Mouse (Mus musculus) kidney, embryonic 14.5 days (tissue): Measurements from ENCODE around the gene Mtr. TPM values are rescaled to one million over a fixed set of nuclear protein-coding genes. Genes with fewer than 3 reads are reported as not detected.

Experiments used
- ATAC-seq: fragments of 200-750 bp; cut with Nextera tagmentation; 2 replicates; pipeline ENCODE4 v1.8.0; 2017; ENCODE audit warnings: moderate number of reproducible peaks, mild to moderate bottlenecking, moderate TSS enrichment, moderate library complexity; ENCODE audit not compliant: low FRiP score, low TSS enrichment
- H3K27ac ChIP-seq: fragments of 300-500 bp; sonication (generic); 2 replicates; pipeline ENCODE4 v1.5.1; 2014; ENCODE audit warnings: low read depth, mild to moderate bottlenecking, low read length, moderate library complexity, mixed read lengths
- H3K27me3 ChIP-seq: fragments of 300-500 bp; sonication (generic); 2 replicates; pipeline ENCODE4 v1.6.1; 2014; ENCODE audit warnings: mild to moderate bottlenecking, low read length; ENCODE audit not compliant: control insufficient read depth, insufficient read depth
- H3K36me3 ChIP-seq: fragments of 300-500 bp; sonication (generic); 2 replicates; pipeline ENCODE4 v1.6.1; 2014; ENCODE audit warnings: low read length, mixed read lengths; ENCODE audit not compliant: control insufficient read depth, insufficient read depth
- H3K4me1 ChIP-seq: fragments of 300-500 bp; sonication (generic); 2 replicates; pipeline ENCODE4 v1.6.1; 2014; ENCODE audit warnings: low read length, mixed read lengths; ENCODE audit not compliant: control insufficient read depth, insufficient read depth
- H3K4me2 ChIP-seq: fragments of 300-500 bp; sonication (generic); replicated peaks from 2 replicates; pipeline ENCODE4 v1.6.1; 2014; ENCODE audit warnings: low read depth, mild to moderate bottlenecking, low read length
- H3K4me3 ChIP-seq: fragments of 300-500 bp; sonication (generic); 2 replicates; pipeline ENCODE4 v1.5.1; 2014; ENCODE audit warnings: mild to moderate bottlenecking, low read length
- H3K9ac ChIP-seq: fragments of 300-500 bp; sonication (generic); 2 replicates; pipeline ENCODE4 v1.6.1; 2014; ENCODE audit warnings: low read depth, mild to moderate bottlenecking, low read length, moderate library complexity
- H3K9me3 ChIP-seq: fragments of 300-500 bp; sonication (generic); 2 replicates; pipeline ENCODE4 v1.6.1; 2016; ENCODE audit warnings: low read length; ENCODE audit not compliant: control insufficient read depth
- WGBS: fragments of 180-500 bp; shearing (Covaris S2); extraction: QIAGEN DNeasy Blood & Tissue Kit; methylation state at CpG from one replicate; pipeline ENCODE4 v1.1.7; 2014; 5-methylcytosine and 5-hydroxymethylcytosine counted together
- polyA plus RNA-seq: library from polyadenylated mRNA; unstranded; fragments of >200 nt; fragmentation: Nextera tagmentation; extraction: Ambion mirVana; gene quantifications from 2 replicates; pipeline ENCODE4 v1.2.1, GENCODE M21; 2014

The Mtr gene
- 7.2 and 19.7 TPM in 2 replicates for polyA plus RNA-seq

DNA sequence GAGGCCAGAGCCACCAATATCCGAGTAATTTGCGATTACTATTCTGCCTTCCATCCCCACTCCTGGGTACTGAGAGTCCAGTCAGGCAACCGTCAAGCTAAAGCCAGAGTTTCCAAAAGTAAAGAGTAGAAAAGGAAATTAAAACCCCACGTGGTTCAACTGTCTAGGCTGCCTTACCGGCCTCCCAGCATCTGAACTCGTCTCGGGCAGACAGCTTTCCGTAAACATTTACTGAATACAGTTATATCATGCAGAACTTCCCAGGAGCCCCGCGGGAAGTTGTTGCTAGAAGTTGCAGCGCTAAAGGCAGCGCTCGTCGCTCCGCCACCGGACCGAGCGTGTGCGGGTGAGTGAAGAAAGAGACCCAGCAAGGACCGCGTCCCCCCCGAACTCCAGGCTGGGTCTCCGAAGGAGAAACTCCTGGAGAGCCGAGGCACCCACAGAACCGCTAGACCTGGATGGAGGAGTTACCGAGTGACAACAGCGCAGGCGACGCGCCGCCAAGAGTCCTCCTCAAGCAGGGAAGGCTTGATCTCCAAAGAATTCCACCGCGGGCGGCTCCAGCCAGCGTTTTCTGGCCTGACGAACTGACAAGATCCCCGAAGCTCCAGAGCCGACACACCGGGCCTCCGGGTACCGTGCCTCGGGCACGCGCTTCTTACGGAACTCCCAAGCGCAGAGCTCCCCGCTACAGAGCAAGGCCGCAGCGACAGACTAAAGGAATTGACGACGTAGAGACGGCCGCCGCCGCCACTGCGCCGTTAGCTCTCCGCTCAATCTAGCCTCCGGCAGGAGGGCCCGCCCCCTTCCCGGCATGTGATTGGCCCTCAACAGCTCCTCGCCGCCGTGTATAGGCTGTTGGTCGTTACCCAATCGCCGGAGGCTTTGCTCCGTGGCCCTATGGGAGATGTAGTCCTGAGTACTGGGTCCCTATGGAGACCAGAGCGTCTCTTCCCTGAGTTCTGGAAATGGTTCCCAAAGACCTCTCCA, at the start of gene Mtr:
Gene Mtr, minus strand, starts transcription at position 723 of the 990 bp plus-strand sequence.
- Histone ChIP-seq H3K4me2 (peak within 1 kb of the TSS; percentile 69), H3K9ac (peak within 1 kb of the TSS; percentile 71), H3K9me3 (no peaks in the 10 kb centered on the region), H3K36me3 (peaks cover 10% of the 10 kb centered on the region; the same call in 1 of the 2 replicates), H3K27me3 (no peaks in the 10 kb centered on the region), H3K4me1 (peaks cover 8% of the 10 kb centered on the region; the same call in 1 of the 2 replicates), H3K27ac (peak within 1 kb of the TSS; percentile 93), H3K4me3 (peak within 1 kb of the TSS; percentile 66)
- under 1% methylated on average over 69 of the region's 69 CpGs for WGBS
- ATAC-seq: peak; percentile 100

DNA sequence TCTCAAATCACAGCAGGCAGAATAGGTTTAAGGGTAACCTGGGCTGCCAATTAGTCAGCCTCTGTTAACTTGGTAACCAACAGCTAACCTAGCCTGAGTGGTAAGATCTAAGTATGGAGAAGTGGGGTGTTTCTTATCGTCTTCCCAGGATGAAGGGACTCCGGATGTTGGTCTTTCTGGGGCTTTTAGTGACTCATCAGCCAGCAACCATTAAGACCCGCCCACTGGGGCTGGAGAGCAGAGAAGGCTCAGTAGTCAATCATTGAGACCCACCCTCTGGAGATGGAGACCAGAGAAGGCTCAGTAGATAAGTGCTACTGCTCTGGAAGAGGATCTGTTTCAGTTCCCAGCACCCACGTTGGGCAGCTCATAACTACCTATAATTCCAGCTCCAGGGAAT, 49.4 kb upstream of the Mtr start:
- H3K9me3 ChIP-seq: no peaks in the 10 kb centered on the region
- H3K27ac ChIP-seq: no peak overlapping the region
- no peaks in the 10 kb centered on the region for H3K36me3 ChIP-seq
- 74% methylated on average over 4 of the region's 4 CpGs for WGBS
- H3K27me3 ChIP-seq: no peaks in the 10 kb centered on the region
- H3K4me1 ChIP-seq: no peaks in the 10 kb centered on the region
- no peak overlapping the region for H3K9ac ChIP-seq
- no peak overlapping the region for H3K4me2 ChIP-seq
- no peak overlapping the region for H3K4me3 ChIP-seq
- no peak for ATAC-seq

DNA sequence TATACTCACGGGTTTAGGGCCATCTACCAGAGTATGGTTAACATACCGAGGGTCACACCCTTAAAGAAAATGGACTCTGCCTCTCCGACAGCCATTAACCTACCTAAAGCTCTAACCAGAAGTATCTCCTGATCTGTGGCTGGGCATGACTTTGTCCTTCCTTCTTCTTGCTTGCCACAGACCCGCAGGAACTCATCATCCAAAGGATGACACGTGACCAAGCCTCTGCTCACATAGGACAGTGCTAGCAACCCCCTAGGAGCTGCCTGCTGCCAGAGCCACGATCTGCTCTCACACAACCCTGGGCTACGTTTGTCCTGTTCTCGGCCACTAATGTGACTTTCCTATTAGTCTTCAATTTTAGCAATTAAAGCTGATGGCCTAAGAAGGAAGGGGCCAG, 47.6 kb upstream of the Mtr start:
- WGBS: 89% methylated on average over 8 of the region's 8 CpGs

DNA sequence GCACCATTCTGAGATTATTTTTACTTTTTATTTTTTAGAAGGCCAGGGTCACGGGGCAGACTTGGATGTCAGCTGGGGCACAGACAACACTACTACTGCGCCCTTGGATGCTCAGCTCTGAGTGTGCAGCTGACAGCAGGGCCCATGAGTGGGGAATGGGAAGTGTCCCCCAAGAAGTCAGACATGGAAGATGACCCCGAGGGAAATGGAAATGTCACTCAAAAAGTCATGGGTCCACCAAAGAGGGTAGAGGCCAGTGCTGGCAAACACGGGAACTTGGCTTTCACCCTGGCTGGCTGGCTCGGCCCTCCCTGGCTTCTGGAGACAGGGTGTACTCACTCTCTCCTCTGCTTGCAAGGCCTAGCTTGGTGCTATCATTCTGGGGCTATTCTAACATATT, 47.1 kb upstream of the Mtr start:
- Histone ChIP-seq H3K4me2 (no peak overlapping the region), H3K9ac (no peak overlapping the region), H3K4me3 (no peak overlapping the region), H3K9me3 (no peaks in the 10 kb centered on the region), H3K27me3 (no peaks in the 10 kb centered on the region), H3K4me1 (no peaks in the 10 kb centered on the region), H3K36me3 (no peaks in the 10 kb centered on the region), H3K27ac (no peak overlapping the region)
- WGBS: 90% methylated on average over 5 of the region's 5 CpGs
- ATAC-seq: no peak

More for the DNA sequence above, 47.6 kb upstream of the Mtr start:
- Histone ChIP-seq H3K27me3 (no peaks in the 10 kb centered on the region), H3K9ac (no peak overlapping the region), H3K27ac (no peak overlapping the region), H3K4me3 (no peak overlapping the region), H3K9me3 (no peaks in the 10 kb centered on the region), H3K4me1 (no peaks in the 10 kb centered on the region), H3K36me3 (no peaks in the 10 kb centered on the region), H3K4me2 (no peak overlapping the region)
- ATAC-seq: no peak

GRCm38 (mm10) chr13:12297777-12298176, 39.9 kb upstream of the Mtr start:
- ATAC-seq: no peak
- H3K9me3 ChIP-seq: no peaks in the 10 kb centered on the region

GRCm38 (mm10) chr13:12296701-12297100, 38.8 kb upstream of the Mtr start:
- H3K4me3 ChIP-seq: no peak overlapping the region
- no peaks in the 10 kb centered on the region for H3K9me3 ChIP-seq
- H3K36me3 ChIP-seq: no peaks in the 10 kb centered on the region
- no peak overlapping the region for H3K9ac ChIP-seq
- no peak for ATAC-seq
- no peaks in the 10 kb centered on the region for H3K27me3 ChIP-seq
- no peaks in the 10 kb centered on the region for H3K4me1 ChIP-seq
- H3K4me2 ChIP-seq: no peak overlapping the region
- WGBS: 83% methylated on average over 3 of the region's 3 CpGs
- no peak overlapping the region for H3K27ac ChIP-seq

More at GRCm38 (mm10) chr13:12297777-12298176, 39.9 kb upstream of the Mtr start:
- no peaks in the 10 kb centered on the region for H3K27me3 ChIP-seq
- 73% methylated on average over 6 of the region's 6 CpGs for WGBS
- H3K27ac ChIP-seq: no peak overlapping the region
- no peaks in the 10 kb centered on the region for H3K36me3 ChIP-seq
- H3K4me3 ChIP-seq: no peak overlapping the region
- H3K4me1 ChIP-seq: no peaks in the 10 kb centered on the region
- no peak overlapping the region for H3K4me2 ChIP-seq
- H3K9ac ChIP-seq: no peak overlapping the region

GRCm38 (mm10) chr13:12293810-12294209, 35.9 kb upstream of the Mtr start:
- Histone ChIP-seq H3K9ac (no peak overlapping the region), H3K36me3 (no peaks in the 10 kb centered on the region), H3K4me1 (no peaks in the 10 kb centered on the region), H3K9me3 (no peaks in the 10 kb centered on the region), H3K27me3 (no peaks in the 10 kb centered on the region), H3K4me2 (no peak overlapping the region), H3K4me3 (no peak overlapping the region), H3K27ac (no peak overlapping the region)
- WGBS: 97% methylated on average over 7 of the region's 7 CpGs
- no peak for ATAC-seq

- no peak overlapping the region for H3K4me2 ChIP-seq
- no peaks in the 10 kb centered on the region for H3K27me3 ChIP-seq
- WGBS: 93% methylated on average over 7 of the region's 7 CpGs
- H3K9ac ChIP-seq: no peak overlapping the region
- H3K27ac ChIP-seq: no peak overlapping the region
- ATAC-seq: no peak
- no peaks in the 10 kb centered on the region for H3K4me1 ChIP-seq
- no peaks in the 10 kb centered on the region for H3K9me3 ChIP-seq
- no peaks in the 10 kb centered on the region for H3K36me3 ChIP-seq
- no peak overlapping the region for H3K4me3 ChIP-seq
Measured at GRCm38 (mm10) chr13:12290700-12291099, 32.8 kb upstream of the Mtr start.

GRCm38 (mm10) chr13:12284528-12284927, 26.6 kb upstream of the Mtr start:
- Histone ChIP-seq H3K4me2 (no peak overlapping the region), H3K9ac (no peak overlapping the region), H3K9me3 (no peaks in the 10 kb centered on the region), H3K27ac (no peak overlapping the region), H3K4me1 (no peaks in the 10 kb centered on the region), H3K4me3 (no peak overlapping the region), H3K36me3 (no peaks in the 10 kb centered on the region), H3K27me3 (no peaks in the 10 kb centered on the region)
- no peak for ATAC-seq
- 90% methylated on average over 11 of the region's 11 CpGs for WGBS
